Mouse (Mus musculus) small intestine, adult 2 months (tissue): ENCODE measurements around the gene Ace2. TPM values are rescaled to one million over a fixed set of nuclear protein-coding genes. Genes with fewer than 3 reads are reported as not detected.
A peak's percentile ranks its signal among the peaks of the same experiment; 100 is the strongest.

Experiments used
- H3K27ac ChIP-seq: fragments of 200-500 bp; 2 replicates; pipeline ENCODE4 v1.5.1; 2012; ENCODE audit warnings: low read depth, low read length, control low read depth, inconsistent platforms; ENCODE audit not compliant: insufficient read depth
- H3K27me3 ChIP-seq: fragments of 200-500 bp; 2 replicates; pipeline ENCODE4 v1.6.1; 2012; ENCODE audit warnings: mild to moderate bottlenecking, moderate library complexity, low read length, inconsistent platforms; ENCODE audit not compliant: control insufficient read depth, insufficient read depth
- H3K36me3 ChIP-seq: fragments of 200-500 bp; 2 replicates; pipeline ENCODE4 v1.6.1; 2012; ENCODE audit warnings: mild to moderate bottlenecking, low read length, control low read depth, inconsistent platforms; ENCODE audit not compliant: control insufficient read depth, insufficient read depth
- H3K4me1 ChIP-seq: fragments of 200-500 bp; 2 replicates; pipeline ENCODE4 v1.6.1; 2012; ENCODE audit warnings: low read length, inconsistent platforms, mixed read lengths; ENCODE audit not compliant: control insufficient read depth, insufficient read depth, insufficient read length
- H3K4me3 ChIP-seq: fragments of 200-500 bp; 2 replicates; pipeline ENCODE4 v1.5.1; 2012; ENCODE audit warnings: low read depth, mild to moderate bottlenecking, control low read depth, inconsistent platforms, low read length, moderate library complexity
- CTCF ChIP-seq: fragments of 200-500 bp; IDR thresholded peaks from 2 replicates; pipeline ENCODE4 v1.5.1; 2012; ENCODE audit warnings: low read depth, mild to moderate bottlenecking, control low read depth, inconsistent platforms, low read length, moderate library complexity, mixed read lengths; ENCODE audit not compliant: insufficient replicate concordance, insufficient read length; ENCODE audit errors: extremely low read depth
- POLR2A ChIP-seq: fragments of 200-500 bp; IDR thresholded peaks from 2 replicates; pipeline ENCODE4 v1.6.1; 2012; ENCODE audit warnings: low read depth, mild to moderate bottlenecking, control low read depth, inconsistent platforms, low read length, moderate library complexity
- WGBS: fragments of 180-500 bp; shearing (Covaris S2); methylation state at CpG from one replicate; pipeline ENCODE4 v1.1.7; 2018; 5-methylcytosine and 5-hydroxymethylcytosine counted together
- polyA plus RNA-seq: library from polyadenylated mRNA; depleted of rRNA; stranded (reverse); fragments of >200 nt; gene quantifications from 2 replicates; pipeline ENCODE4 v1.2.3, GENCODE M21; 2012; rRNA removed

Ace2 gene
- polyA plus RNA-seq: 16.8 and 82.4 TPM in 2 replicates

- H3K36me3 ChIP-seq: peaks cover 5% of the 10 kb centered on the region
- TF ChIP-seq CTCF (no peak), POLR2A (no peak)
- peaks cover 2% of the 10 kb centered on the region; the same call in 1 of the 2 replicates for H3K4me1 ChIP-seq
- no peak within 1 kb of the TSS for H3K4me3 ChIP-seq
- H3K27me3 ChIP-seq: no peaks in the 10 kb centered on the region
- 90% methylated on average over 2 of the region's 2 CpGs for WGBS
- peak within 1 kb of the TSS; percentile 65 for H3K27ac ChIP-seq
These were observed at the start of gene Ace2 for GRCm38 (mm10) chrX:164139032-164139431. Gene Ace2 (plus strand): TSS chrX:164139332.

DNA sequence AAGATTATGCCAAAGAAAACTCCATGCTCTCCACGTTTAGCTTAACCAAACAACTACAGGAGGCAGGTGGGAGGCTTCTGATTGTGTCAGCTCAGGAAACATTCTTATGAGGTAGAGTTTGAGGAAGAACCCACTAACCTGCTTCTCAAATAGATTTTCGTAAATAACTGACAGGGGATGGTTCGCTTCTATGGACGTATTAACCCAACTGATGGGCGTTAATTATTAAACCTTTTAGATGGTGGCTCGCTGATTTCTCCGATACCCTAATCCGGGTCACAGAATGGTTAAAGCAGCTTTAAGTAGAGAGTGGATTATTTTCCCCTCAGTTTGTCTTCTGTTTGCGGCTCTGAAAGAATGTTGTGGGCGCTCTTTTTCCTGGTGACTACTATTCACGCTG lies 49.2 kb upstream of the Ace2 start:
- 41% methylated on average over 11 of the region's 11 CpGs for WGBS
- TF ChIP-seq CTCF: no peak
- TF ChIP-seq POLR2A: no peak
- no peak overlapping the region for H3K4me3 ChIP-seq

DNA sequence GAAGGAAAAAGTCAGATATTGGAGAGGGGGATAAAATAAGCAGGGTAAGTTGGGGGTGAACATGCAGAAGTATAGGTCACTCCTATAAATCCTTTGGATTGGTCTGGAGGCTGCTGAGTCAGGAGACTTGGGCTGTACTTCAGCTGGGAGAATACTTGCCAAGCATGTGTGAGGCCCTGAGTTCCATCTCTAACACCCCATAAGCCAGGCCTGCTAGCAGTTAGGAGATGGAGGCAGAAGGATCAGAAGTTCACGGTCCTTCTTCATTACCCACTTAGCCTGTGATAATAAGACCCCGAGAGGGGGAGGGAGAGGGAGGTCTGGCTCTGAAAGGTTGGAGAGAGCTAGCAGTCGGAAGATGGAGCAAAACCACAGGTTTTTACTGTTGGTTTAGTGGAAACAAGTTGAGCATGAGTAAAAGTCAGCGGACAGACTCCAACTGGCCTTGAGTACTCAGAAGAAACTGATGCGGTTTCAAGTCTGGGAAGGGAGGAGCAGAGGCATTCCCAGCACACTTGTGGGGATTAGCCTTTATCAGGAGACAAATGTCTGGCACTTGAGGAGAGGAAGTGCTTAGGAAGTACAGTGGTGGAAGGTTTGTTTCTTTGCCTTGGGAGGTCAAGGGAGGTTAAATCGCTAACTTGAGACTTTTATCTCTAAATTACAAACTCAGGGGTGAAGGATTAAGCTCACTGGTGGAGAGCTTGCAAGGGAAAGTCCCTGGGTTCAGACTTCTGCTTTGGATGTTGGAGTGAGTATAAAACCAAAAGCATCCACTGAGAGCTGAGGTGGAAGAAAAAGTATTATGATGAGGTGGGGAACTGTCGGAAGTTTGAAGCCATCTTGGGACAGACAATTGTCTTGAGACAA lies 46.6 kb upstream of the Ace2 start:
- Histone ChIP-seq H3K27me3 (no peaks in the 10 kb centered on the region), H3K27ac (no peak overlapping the region), H3K4me3 (no peak overlapping the region), H3K36me3 (no peaks in the 10 kb centered on the region), H3K4me1 (no peaks in the 10 kb centered on the region)
- no peak for TF ChIP-seq CTCF
- TF ChIP-seq POLR2A: no peak
- WGBS: 62% methylated on average over 7 of the region's 7 CpGs

More for the DNA sequence above, 49.2 kb upstream of the Ace2 start:
- no peaks in the 10 kb centered on the region for H3K27me3 ChIP-seq
- H3K4me1 ChIP-seq: no peaks in the 10 kb centered on the region
- no peak overlapping the region for H3K27ac ChIP-seq
- H3K36me3 ChIP-seq: no peaks in the 10 kb centered on the region

GRCm38 (mm10) chrX:164093435-164093834 lies 45.7 kb upstream of the Ace2 start:
- no peaks in the 10 kb centered on the region for H3K4me1 ChIP-seq
- no peak for TF ChIP-seq CTCF
- TF ChIP-seq POLR2A: no peak
- H3K4me3 ChIP-seq: no peak overlapping the region

DNA sequence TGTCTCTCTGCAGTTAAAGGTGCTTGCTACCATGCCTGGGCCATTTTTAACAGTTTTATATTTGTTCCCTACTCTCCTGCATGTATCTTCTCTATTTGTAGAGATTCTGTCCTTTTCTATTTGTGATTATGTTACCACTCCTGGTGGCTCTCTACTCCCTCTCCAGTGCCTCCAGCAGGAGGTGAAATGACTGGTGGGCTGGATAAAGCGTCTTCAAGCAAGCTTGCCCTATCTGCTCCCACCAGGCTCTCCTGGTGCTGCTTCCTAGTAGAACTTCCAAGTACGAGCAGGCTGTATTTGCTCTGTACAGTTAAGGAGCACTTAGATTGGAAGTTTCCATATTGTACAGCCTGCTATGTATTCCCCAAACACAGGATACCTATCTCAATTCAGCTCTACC lies 43.3 kb upstream of the Ace2 start:
- no peak overlapping the region for H3K27ac ChIP-seq
- no peak overlapping the region for H3K4me3 ChIP-seq
- WGBS: 89% methylated on average over 2 of the region's 2 CpGs
- H3K4me1 ChIP-seq: no peaks in the 10 kb centered on the region
- TF ChIP-seq POLR2A (no peak), CTCF (no peak)
- H3K27me3 ChIP-seq: no peaks in the 10 kb centered on the region
- no peaks in the 10 kb centered on the region for H3K36me3 ChIP-seq

More at GRCm38 (mm10) chrX:164093435-164093834, 45.7 kb upstream of the Ace2 start:
- no peaks in the 10 kb centered on the region for H3K36me3 ChIP-seq
- no peaks in the 10 kb centered on the region for H3K27me3 ChIP-seq
- H3K27ac ChIP-seq: no peak overlapping the region
- 70% methylated on average over 5 of the region's 5 CpGs for WGBS

GRCm38 (mm10) chrX:164101483-164101882 lies 37.6 kb upstream of the Ace2 start:
- no peak for TF ChIP-seq POLR2A
- no peak for TF ChIP-seq CTCF
- Histone ChIP-seq H3K27me3 (no peaks in the 10 kb centered on the region), H3K4me1 (peaks cover 5% of the 10 kb centered on the region; the same call in 1 of the 2 replicates), H3K4me3 (no peak overlapping the region), H3K27ac (no peak overlapping the region), H3K36me3 (no peaks in the 10 kb centered on the region)

DNA sequence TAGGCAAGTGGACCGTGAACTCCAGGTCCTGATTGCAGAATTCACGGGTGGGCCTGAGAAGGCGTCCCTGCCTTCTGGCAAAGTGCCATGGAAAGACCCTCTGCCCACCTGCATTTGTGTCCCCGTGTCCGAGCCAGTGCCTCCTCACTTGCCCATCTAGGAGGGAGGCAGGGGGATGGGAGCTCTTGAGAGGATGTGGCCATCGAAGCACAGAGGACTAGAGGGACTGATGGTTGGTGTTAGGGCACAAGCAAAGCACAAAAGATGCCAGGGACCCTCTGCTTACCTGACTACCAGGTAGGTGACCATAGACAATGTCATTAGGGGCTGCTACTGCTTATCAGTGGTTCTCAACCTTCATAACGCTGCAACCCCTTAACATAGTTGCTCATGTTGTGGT lies 36.9 kb upstream of the Ace2 start:
- Histone ChIP-seq H3K27ac (peak overlapping the region; percentile 22; the same call in 1 of the 2 replicates), H3K4me3 (no peak overlapping the region), H3K36me3 (no peaks in the 10 kb centered on the region), H3K4me1 (peaks cover 5% of the 10 kb centered on the region; the same call in 1 of the 2 replicates), H3K27me3 (no peaks in the 10 kb centered on the region)
- WGBS: 59% methylated on average over 7 of the region's 7 CpGs
- no peak for TF ChIP-seq POLR2A
- TF ChIP-seq CTCF: no peak
